Mouse (Mus musculus) kidney, postnatal 0 days (tissue): ENCODE results near the gene Ankib1. TPM values are rescaled to one million over a fixed set of nuclear protein-coding genes. Genes with fewer than 3 reads are reported as not detected.

ENCODE experiments used
- ATAC-seq: fragments of 200-750 bp; cut with Nextera tagmentation; replicated peaks from 2 replicates; pipeline ENCODE4 v1.8.0; 2017; ENCODE audit warnings: low read depth, moderate number of reproducible peaks, moderate TSS enrichment, moderate library complexity; ENCODE audit not compliant: low FRiP score
- DNase-seq: peaks from one replicate; pipeline ENCODE4 v3.0.0-alpha.2; 2016; ENCODE audit warnings: low spot score
- H3K27ac ChIP-seq: fragments of 300-500 bp; sonication (generic); 2 replicates; pipeline ENCODE4 v1.5.1; 2014; ENCODE audit warnings: mild to moderate bottlenecking
- H3K27me3 ChIP-seq: fragments of 300-500 bp; sonication (generic); 2 replicates; pipeline ENCODE4 v1.6.1; 2014; ENCODE audit warnings: low read length, mixed read lengths; ENCODE audit not compliant: insufficient read depth
- H3K36me3 ChIP-seq: fragments of 300-500 bp; sonication (generic); 2 replicates; pipeline ENCODE4 v1.6.1; 2014; ENCODE audit warnings: low read length, mixed read lengths; ENCODE audit not compliant: insufficient read depth
- H3K4me1 ChIP-seq: fragments of 300-500 bp; sonication (generic); replicated peaks from 2 replicates; pipeline ENCODE4 v1.6.1; 2014; ENCODE audit warnings: antibody characterized with exemption, low read length, mixed read lengths; ENCODE audit not compliant: insufficient read depth
- H3K4me2 ChIP-seq: fragments of 300-500 bp; sonication (generic); 2 replicates; pipeline ENCODE4 v1.6.1; 2014; ENCODE audit warnings: mild to moderate bottlenecking, low read length, moderate library complexity, mixed read lengths
- H3K4me3 ChIP-seq: fragments of 300-500 bp; sonication (generic); replicated peaks from 2 replicates; pipeline ENCODE4 v1.5.1; 2014; ENCODE audit warnings: low read depth, low read length
- H3K9ac ChIP-seq: fragments of 300-500 bp; sonication (generic); 2 replicates; pipeline ENCODE4 v1.6.1; 2014; ENCODE audit warnings: low read depth, low read length
- H3K9me3 ChIP-seq: fragments of 300-500 bp; sonication (generic); replicated peaks from 2 replicates; pipeline ENCODE4 v1.6.1; 2016; ENCODE audit warnings: low read length, inconsistent platforms, mixed read lengths
- CTCF ChIP-seq: IDR thresholded peaks from 2 replicates; pipeline ENCODE4 v1.5.1; 2016; ENCODE audit warnings: antibody characterized with exemption, low read depth, mild to moderate bottlenecking, moderate library complexity
- WGBS: fragments of 180-500 bp; shearing (Covaris S2); extraction: QIAGEN DNeasy Blood & Tissue Kit; methylation state at CpG from one replicate; pipeline ENCODE4 v1.1.7; 2014; 5-methylcytosine and 5-hydroxymethylcytosine counted together
- polyA plus RNA-seq: library from polyadenylated mRNA; unstranded; fragments of >200 nt; fragmentation: Nextera tagmentation; extraction: Ambion mirVana; gene quantifications from 2 replicates; pipeline ENCODE4 v1.2.1, GENCODE M21; 2015

Ankib1 gene
- polyA plus RNA-seq, 1 experiment from 2014 or later, result 14.1 TPM

- Histone ChIP-seq H3K27me3 (no peaks in the 10 kb centered on the region), H3K4me2 (no peak overlapping the region), H3K4me1 (no peaks in the 10 kb centered on the region), H3K27ac (0 out of 2 replicates have a peak overlapping the region, but pooled peaks have one; percentile 31), H3K36me3 (peaks cover 8% of the 10 kb centered on the region; the same call in 1 of the 2 replicates), H3K9ac (no peak overlapping the region), H3K9me3 (no peaks in the 10 kb centered on the region), H3K4me3 (no peak overlapping the region)
- no peak for ATAC-seq
- no peak for TF ChIP-seq CTCF
- WGBS, result 55% methylated on average over 4 of the region's 4 CpGs
- DNase-seq, result no peak
Measured at GRCm38 (mm10) chr5:3648849-3649210, 153.9 kb downstream of the Ankib1 start.

DNA sequence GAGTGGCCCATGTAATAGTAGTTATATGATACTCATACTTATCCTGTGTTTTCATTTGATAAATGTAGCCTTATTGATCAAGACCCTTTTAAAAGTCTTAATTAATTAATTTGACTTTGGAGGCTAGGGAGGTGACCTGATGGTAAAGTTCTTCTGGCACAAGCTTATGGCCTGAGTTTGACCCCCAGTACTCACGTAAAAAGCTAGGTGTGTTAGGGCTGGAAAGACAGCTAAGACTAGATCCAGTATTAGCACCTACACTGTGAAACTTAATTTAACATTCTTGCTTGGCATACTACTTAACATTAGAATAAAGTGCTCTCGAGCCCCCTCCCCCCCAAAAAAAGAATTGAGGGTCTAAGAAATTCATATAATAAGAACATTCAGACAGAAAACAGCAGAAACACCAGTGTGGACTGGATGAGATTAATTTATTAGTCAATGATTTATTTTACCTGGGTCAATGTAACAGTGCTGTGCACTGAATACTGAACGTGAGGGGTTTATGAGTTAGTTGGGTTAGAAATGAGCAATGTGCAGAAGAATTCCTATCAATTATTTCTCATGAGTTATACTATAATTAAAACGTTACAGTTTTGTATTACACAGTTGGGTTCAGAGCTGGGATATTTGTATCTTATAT lies 154.4 kb downstream of the Ankib1 start:
- Histone ChIP-seq H3K36me3 (peaks cover 8% of the 10 kb centered on the region; the same call in 1 of the 2 replicates), H3K9ac (no peak overlapping the region), H3K4me1 (no peaks in the 10 kb centered on the region), H3K4me3 (no peak overlapping the region), H3K27me3 (no peaks in the 10 kb centered on the region), H3K4me2 (peak overlapping the region; percentile 39; the same call in 1 of the 2 replicates), H3K27ac (no peak overlapping the region), H3K9me3 (no peaks in the 10 kb centered on the region)
- WGBS, result 27% methylated on average over 4 of the region's 4 CpGs
- ATAC-seq (peak; percentile 43; the same call in 1 of the 2 replicates), DNase-seq (peak; percentile 31)
- no peak for TF ChIP-seq CTCF

DNA sequence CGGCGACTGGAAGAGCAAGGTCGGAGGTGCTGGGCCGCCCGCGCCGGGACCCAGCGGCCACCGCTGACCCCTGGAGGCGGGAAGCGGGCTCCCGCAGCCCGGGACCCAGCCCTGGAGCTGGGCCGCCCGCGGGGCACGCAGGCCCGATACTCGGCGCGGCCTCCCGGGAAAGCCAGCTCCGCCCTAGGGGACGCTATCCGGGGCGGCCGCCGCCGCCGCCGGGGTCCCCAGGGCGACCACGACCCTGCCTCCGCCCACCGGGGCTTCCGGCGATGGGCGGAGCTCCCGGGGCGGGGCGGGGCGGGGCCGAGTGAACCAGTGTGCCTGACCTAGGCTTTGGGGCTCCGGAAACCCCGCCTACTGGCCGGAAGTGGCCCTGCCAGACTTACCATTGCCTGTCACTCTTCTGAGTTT lies 155.0 kb downstream of the Ankib1 start:
- Histone ChIP-seq H3K9me3 (no peaks in the 10 kb centered on the region), H3K27ac (peak overlapping the region; percentile 95), H3K36me3 (peaks cover 8% of the 10 kb centered on the region; the same call in 1 of the 2 replicates), H3K9ac (peak overlapping the region; percentile 92), H3K4me2 (peak overlapping the region; percentile 59), H3K4me3 (peak overlapping the region; percentile 92), H3K27me3 (no peaks in the 10 kb centered on the region), H3K4me1 (no peaks in the 10 kb centered on the region)
- 0% methylated on average over 22 of the region's 46 CpGs for WGBS
- DNase-seq (peak; percentile 92), ATAC-seq (peak; percentile 97)
- TF ChIP-seq CTCF, result 0 out of 2 replicates have a peak, but pooled peaks have one; percentile 32

DNA sequence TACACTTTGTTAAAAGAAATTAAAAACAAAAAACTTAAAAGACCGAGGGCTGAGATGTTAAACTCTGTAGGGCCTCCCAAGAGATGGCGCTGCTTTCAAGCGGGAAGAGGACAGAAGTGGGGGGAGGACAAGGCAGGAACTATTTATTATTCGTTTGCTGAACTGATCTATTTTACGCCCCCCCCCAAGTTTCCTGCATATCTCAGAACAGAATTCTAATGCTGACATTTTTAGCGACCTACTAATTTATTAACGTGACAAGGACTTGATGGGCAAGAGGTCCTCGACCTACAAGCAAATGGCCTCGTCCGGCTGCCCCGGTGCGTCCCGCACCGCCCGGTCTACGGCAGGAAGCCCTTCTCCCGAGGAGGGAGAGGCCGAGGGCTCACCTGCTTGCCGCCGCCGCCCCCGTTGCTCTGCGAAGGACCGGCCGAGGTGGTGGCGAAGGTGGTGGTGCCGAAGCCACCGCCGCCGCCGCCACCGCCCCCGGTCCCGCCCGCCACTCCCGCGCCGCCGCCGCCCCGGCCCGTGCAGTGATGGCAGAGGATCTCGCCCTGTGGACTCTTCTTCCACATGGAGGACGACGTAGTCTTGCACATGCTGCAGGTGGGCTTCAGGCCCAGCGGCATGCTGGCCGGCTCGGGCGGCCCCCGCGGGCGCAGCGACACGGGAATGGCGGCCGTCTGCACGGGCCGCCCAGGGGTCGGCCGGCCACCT lies 155.6 kb downstream of the Ankib1 start:
- H3K4me3 ChIP-seq, result peak overlapping the region; percentile 92
- TF ChIP-seq CTCF, result peak; percentile 73
- peaks cover 9% of the 10 kb centered on the region; the same call in 1 of the 2 replicates for H3K36me3 ChIP-seq
- under 1% methylated on average over 48 of the region's 60 CpGs for WGBS
- peak overlapping the region; percentile 95 for H3K27ac ChIP-seq
- no peaks in the 10 kb centered on the region for H3K4me1 ChIP-seq
- ATAC-seq (peak; percentile 42), DNase-seq (peak; percentile 83)
- H3K9me3 ChIP-seq, result no peaks in the 10 kb centered on the region
- peak overlapping the region; percentile 59 for H3K4me2 ChIP-seq
- H3K9ac ChIP-seq, result peak overlapping the region; percentile 92
- no peaks in the 10 kb centered on the region for H3K27me3 ChIP-seq

- Histone ChIP-seq H3K27me3 (no peaks in the 10 kb centered on the region), H3K4me1 (no peaks in the 10 kb centered on the region), H3K4me2 (peak overlapping the region; percentile 59), H3K9ac (peak overlapping the region; percentile 92; the same call in 1 of the 2 replicates), H3K4me3 (peak overlapping the region; percentile 92), H3K27ac (no peak overlapping the region), H3K9me3 (no peaks in the 10 kb centered on the region), H3K36me3 (peaks cover 15% of the 10 kb centered on the region)
- 21% methylated on average over 6 of the region's 6 CpGs for WGBS
- ATAC-seq (no peak), DNase-seq (no peak)
- no peak for TF ChIP-seq CTCF
Measured at GRCm38 (mm10) chr5:3646539-3646938, 156.2 kb downstream of the Ankib1 start.

DNA sequence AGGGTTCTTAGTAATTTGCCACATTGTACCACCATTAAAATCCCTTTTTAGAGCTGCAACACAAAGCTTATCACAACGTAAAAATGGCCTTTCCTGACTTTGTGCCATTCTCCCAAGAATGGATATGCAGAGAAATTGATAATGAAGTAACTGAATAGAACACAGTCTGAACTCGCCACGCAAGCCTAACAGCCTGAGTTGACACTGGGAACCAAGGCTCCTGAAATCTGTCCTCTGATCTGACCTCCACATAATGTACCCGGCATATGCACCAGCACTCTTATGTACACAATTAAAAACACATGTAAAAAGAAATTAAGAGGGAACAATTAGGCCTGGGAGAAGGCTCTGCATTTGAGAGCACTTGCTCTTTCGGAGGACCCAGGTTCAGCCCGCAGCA lies 157.4 kb downstream of the Ankib1 start:
- Histone ChIP-seq H3K4me1 (no peaks in the 10 kb centered on the region), H3K27me3 (no peaks in the 10 kb centered on the region), H3K9ac (no peak overlapping the region), H3K4me2 (no peak overlapping the region), H3K36me3 (peaks cover 22% of the 10 kb centered on the region), H3K27ac (no peak overlapping the region), H3K4me3 (no peak overlapping the region), H3K9me3 (no peaks in the 10 kb centered on the region)
- WGBS, result 82% methylated on average over 6 of the region's 6 CpGs
- no peak for TF ChIP-seq CTCF
- DNase-seq, result no peak
- ATAC-seq, result no peak
